Mouse (Mus musculus): ENCODE measurements around the gene Tmem104. TPM values are rescaled to one million over a fixed set of nuclear protein-coding genes. Genes with fewer than 3 reads are reported as not detected.

The Tmem104 gene
- polyA plus RNA-seq, 1 experiment from 2014 or later, result 7.7 TPM

DNA sequence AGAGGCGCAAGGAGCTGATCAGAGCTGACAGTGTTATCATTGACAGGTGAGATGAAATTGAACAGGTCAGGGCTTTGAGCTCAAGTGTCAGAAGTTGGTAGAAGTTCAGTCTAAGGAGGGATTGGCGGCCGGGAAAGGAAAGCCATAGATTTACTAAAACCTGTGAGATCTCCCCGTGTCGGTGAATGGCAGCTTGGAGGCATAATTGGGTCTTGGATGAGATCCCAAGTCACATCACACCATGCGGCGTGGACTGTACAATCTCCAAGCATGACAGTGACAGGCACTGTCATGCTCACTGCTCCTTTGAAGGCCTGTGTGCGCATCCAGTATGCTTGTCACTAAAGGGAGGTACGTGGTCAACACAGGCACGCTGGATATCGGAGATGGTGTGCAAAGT, 75.7 kb downstream of the Tmem104 start:
- no peak for ATAC-seq (ENCODE audit: insufficient number of reproducible peaks, low FRiP score, low TSS enrichment, low read depth)
- Histone ChIP-seq H3K4me2 (ENCODE audit: low read depth, severe bottlenecking) (no peak overlapping the region), H3K36me3 (ENCODE audit: control insufficient read depth, insufficient read depth, low read length) (no peaks in the 10 kb centered on the region), H3K9ac (ENCODE audit: low read length) (no peak overlapping the region), H3K4me3 (ENCODE audit: low read depth, low read length) (no peak overlapping the region), H3K27ac (replicated peaks; ENCODE audit: low read depth, low read length) (no peak overlapping the region), H3K27me3 (ENCODE audit: control insufficient read depth, insufficient read depth, low read length) (peaks cover 80% of the 10 kb centered on the region), H3K4me1 (ENCODE audit: control insufficient read depth, insufficient read depth, low read length) (no peaks in the 10 kb centered on the region; the same call in 1 of the 2 replicates), H3K9me3 (ENCODE audit: control insufficient read depth, low read length) (no peaks in the 10 kb centered on the region; the same call in 1 of the 2 replicates)
- no peak for DNase-seq (ENCODE audit: low spot score)
- 82% methylated on average over 11 of the region's 11 CpGs for WGBS

DNA sequence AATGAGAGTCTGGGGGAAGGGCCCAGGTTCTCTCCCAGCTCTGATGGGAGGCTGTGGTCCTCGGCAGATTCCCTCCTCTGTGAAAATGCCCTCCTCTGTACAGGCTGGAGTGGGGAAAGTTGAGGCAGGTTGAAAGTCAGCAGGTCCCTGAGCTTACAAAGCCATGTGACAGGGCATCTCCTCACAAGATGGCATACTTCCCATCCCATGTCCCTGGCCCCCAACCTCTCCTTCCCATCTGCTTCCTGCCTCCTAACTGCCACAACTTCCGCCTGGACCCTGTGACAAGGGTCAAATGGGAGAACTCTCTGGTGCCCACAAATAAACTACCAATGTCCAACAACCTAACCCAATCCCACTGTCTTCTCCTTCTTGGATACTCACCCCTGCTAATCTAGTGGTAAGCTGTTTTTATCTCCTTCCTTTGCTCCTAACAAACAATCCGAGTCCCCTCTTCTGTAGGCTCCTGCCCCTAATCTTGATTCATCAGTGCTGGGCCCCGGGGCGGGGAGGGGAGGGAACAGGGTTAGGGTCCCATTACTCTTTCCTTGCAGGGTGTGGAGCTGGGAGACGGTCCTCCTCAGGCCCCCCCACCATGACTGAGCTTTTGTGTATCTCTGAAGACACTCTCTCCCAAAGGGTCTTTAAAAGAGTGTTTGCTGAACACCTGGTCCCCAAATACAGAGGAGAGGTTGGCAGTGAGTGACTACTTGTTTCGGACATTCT, 77.0 kb downstream of the Tmem104 start:
- H3K4me3 ChIP-seq (ENCODE audit: low read depth, low read length), result no peak overlapping the region
- ATAC-seq (ENCODE audit: insufficient number of reproducible peaks, low FRiP score, low TSS enrichment, low read depth) (no peak), DNase-seq (ENCODE audit: low spot score) (no peak)
- H3K9ac ChIP-seq (ENCODE audit: low read length), result no peak overlapping the region
- no peaks in the 10 kb centered on the region; the same call in 1 of the 2 replicates for H3K4me1 ChIP-seq (ENCODE audit: control insufficient read depth, insufficient read depth, low read length)
- H3K9me3 ChIP-seq (ENCODE audit: control insufficient read depth, low read length), result no peaks in the 10 kb centered on the region
- no peak overlapping the region for H3K4me2 ChIP-seq (ENCODE audit: low read depth, severe bottlenecking)
- H3K27ac ChIP-seq (replicated peaks; ENCODE audit: low read depth, low read length), result no peak overlapping the region
- peaks cover 75% of the 10 kb centered on the region for H3K27me3 ChIP-seq (ENCODE audit: control insufficient read depth, insufficient read depth, low read length)
- WGBS, result 68% methylated on average over 7 of the region's 7 CpGs
- 0 out of 2 replicates have a peak, but pooled peaks cover 2% of the 10 kb centered on the region for H3K36me3 ChIP-seq (ENCODE audit: control insufficient read depth, insufficient read depth, low read length)

DNA sequence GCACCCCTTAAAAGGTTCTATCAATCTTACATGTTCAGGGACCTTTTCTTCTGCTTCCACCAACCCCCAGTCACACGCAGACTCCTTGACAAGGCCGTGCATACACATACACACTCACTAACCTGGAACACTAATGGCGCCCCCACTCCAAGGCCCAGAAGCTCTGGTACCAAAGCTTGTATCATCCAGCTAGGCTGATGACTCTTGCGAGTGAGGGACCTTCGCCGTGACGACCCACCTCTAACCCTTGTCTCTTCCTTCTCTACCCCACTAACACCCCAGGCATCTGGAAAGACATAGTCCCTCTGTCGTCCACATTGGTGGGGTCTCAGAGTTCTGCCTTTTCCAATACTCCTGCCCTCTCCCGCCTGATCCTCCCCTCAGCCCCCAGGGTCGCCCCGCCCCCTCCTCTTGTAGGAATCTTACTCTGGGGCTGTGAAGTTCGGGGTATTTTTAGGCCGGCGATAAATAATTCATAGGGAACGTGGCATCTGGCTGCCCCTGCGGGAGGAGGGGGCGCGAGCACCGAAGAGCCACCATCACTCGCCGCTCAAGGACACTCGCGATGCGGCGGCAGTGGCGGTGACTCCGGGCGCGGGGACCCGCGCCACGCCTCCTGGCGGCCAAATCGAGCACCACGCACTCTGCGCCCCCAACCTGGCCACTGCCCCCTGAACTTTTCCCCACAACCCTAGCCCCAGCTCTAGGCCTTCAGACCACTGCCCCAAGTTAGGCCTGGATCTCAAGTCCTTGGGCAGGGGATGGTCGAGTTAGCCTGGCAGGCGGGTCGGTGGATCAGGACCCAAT, 77.8 kb downstream of the Tmem104 start:
- peak overlapping the region; percentile 21 for H3K4me3 ChIP-seq (ENCODE audit: low read depth, low read length)
- H3K27ac ChIP-seq (replicated peaks; ENCODE audit: low read depth, low read length), result no peak overlapping the region
- H3K36me3 ChIP-seq (ENCODE audit: control insufficient read depth, insufficient read depth, low read length), result 0 out of 2 replicates have a peak, but pooled peaks cover 2% of the 10 kb centered on the region
- peaks cover under 1% of the 10 kb centered on the region; the same call in 1 of the 2 replicates for H3K4me1 ChIP-seq (ENCODE audit: control insufficient read depth, insufficient read depth, low read length)
- H3K4me2 ChIP-seq (ENCODE audit: low read depth, severe bottlenecking), result peak overlapping the region; percentile 42
- 6% methylated on average over 39 of the region's 39 CpGs for WGBS
- DNase-seq (ENCODE audit: low spot score) (peak; percentile 68), ATAC-seq (ENCODE audit: insufficient number of reproducible peaks, low FRiP score, low TSS enrichment, low read depth) (no peak)
- H3K9ac ChIP-seq (ENCODE audit: low read length), result no peak overlapping the region
- peaks cover 73% of the 10 kb centered on the region for H3K27me3 ChIP-seq (ENCODE audit: control insufficient read depth, insufficient read depth, low read length)
- no peaks in the 10 kb centered on the region for H3K9me3 ChIP-seq (ENCODE audit: control insufficient read depth, low read length)

DNA sequence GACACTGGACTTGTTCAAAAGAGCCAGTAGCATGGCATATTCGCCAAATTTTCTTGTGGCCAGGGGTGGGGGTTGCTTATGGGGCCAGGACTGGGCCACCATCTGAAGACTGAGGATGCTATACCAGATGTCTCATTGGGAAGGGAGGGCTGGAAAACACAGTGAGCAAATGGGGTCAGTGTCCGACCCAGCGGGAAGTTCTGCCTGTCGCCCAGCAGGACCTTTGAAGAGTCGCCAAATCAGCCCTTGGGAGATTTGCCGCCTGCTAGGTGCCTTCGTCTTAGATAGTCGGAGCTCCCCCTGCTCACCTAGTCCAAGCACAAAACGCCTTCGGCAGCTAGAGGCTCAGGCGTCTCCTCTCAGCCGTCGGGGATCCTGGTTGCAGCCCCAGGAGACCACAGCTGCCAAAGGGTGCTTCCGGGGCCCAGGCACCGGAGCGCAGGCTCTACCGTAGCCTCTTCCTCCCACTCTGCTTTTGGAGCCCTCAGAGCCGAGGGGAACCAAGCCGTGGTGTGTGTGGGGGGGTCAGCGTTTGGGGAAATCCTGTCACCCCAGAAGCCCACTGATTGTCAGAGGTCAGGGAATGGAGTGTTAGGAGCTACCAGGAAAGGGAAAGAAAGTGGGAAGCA, 78.6 kb downstream of the Tmem104 start:
- 3% methylated on average over 20 of the region's 20 CpGs for WGBS
- Histone ChIP-seq H3K9ac (ENCODE audit: low read length) (no peak overlapping the region), H3K36me3 (ENCODE audit: control insufficient read depth, insufficient read depth, low read length) (0 out of 2 replicates have a peak, but pooled peaks cover 2% of the 10 kb centered on the region), H3K27ac (replicated peaks; ENCODE audit: low read depth, low read length) (no peak overlapping the region), H3K4me1 (ENCODE audit: control insufficient read depth, insufficient read depth, low read length) (peaks cover 2% of the 10 kb centered on the region; the same call in 1 of the 2 replicates), H3K4me3 (ENCODE audit: low read depth, low read length) (no peak overlapping the region), H3K9me3 (ENCODE audit: control insufficient read depth, low read length) (no peaks in the 10 kb centered on the region), H3K27me3 (ENCODE audit: control insufficient read depth, insufficient read depth, low read length) (peaks cover 66% of the 10 kb centered on the region), H3K4me2 (ENCODE audit: low read depth, severe bottlenecking) (peak overlapping the region; percentile 69)
- no peak for ATAC-seq (ENCODE audit: insufficient number of reproducible peaks, low FRiP score, low TSS enrichment, low read depth)
- no peak for DNase-seq (ENCODE audit: low spot score)

DNA sequence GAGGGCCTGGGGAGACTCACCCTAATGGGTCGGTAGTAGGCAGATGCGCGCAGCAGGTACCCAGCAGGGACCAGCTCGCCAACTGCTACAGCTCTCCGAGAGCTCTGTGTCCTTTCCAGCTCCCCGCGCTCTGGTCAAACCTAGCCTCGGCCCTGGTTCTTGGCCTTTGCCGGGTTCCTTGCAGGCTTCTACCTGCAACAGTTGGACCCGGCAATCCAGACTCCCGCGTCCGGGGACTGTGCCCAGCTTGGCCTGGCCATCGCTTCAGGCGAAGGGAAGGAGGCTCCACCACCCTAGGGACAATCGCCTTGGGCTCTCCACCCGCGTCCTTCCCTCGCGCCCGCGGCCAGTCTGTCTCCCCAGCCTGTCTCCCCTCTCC, 79.1 kb downstream of the Tmem104 start:
- DNase-seq (ENCODE audit: low spot score), result peak; percentile 53
- no peak overlapping the region for H3K27ac ChIP-seq (replicated peaks; ENCODE audit: low read depth, low read length)
- H3K4me2 ChIP-seq (ENCODE audit: low read depth, severe bottlenecking), result peak overlapping the region; percentile 69
- peak overlapping the region; percentile 26 for H3K4me3 ChIP-seq (ENCODE audit: low read depth, low read length)
- no peak overlapping the region for H3K9ac ChIP-seq (ENCODE audit: low read length)
- peaks cover 2% of the 10 kb centered on the region; the same call in 1 of the 2 replicates for H3K4me1 ChIP-seq (ENCODE audit: control insufficient read depth, insufficient read depth, low read length)
- no peaks in the 10 kb centered on the region for H3K9me3 ChIP-seq (ENCODE audit: control insufficient read depth, low read length)
- 1% methylated on average over 22 of the region's 22 CpGs for WGBS
- peaks cover 66% of the 10 kb centered on the region for H3K27me3 ChIP-seq (ENCODE audit: control insufficient read depth, insufficient read depth, low read length)
- no peak for ATAC-seq (ENCODE audit: insufficient number of reproducible peaks, low FRiP score, low TSS enrichment, low read depth)
- 0 out of 2 replicates have a peak, but pooled peaks cover 2% of the 10 kb centered on the region for H3K36me3 ChIP-seq (ENCODE audit: control insufficient read depth, insufficient read depth, low read length)

DNA sequence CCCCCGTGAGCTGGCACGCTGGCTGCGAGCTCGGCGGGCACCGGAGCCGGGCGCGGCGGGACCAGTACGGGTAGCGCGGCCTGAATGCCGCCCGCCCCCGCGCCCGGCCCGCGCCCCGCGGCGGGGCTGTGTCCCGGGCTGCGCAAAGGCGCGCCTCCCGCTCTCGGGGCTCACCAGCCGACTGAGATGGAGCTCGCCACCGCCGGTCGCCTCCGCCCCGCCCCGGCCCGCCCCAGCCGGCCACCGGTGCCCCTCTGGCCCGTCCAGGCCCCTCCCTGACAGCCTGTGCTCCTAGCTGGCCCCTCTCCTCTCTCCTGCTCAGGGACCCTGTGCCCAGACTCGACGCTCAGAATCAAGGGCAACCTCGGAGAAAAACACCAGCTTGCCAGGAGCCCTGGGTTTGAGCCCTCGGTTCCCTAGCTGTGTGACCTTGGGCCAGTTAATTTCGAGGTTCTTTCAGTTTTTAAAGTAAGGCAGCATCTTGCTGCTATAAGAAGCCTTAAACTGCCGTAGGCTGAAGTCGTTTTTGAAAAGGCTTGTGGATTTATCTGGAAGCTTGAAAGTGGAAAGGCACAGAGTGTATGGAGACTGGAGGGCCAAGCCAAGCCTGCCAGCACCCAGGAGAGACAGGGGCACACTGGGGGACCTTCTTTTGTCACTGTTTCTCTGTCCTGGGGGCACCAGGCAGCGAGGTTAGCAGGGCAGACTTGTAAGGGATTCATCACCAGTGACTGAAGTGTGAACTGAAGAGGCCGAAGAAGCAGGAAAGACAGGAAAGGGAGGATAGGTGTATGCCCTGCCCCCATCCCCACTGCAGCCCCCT, 80.0 kb downstream of the Tmem104 start, which contains the start of gene Grin2c:
Gene Grin2c (minus strand): TSS at position 183 of the 823 bp plus-strand sequence.
- WGBS, result 7% methylated on average over 29 of the region's 50 CpGs
- H3K9me3 ChIP-seq (ENCODE audit: control insufficient read depth, low read length), result no peaks in the 10 kb centered on the region
- peak within 1 kb of the TSS; percentile 69 for H3K4me2 ChIP-seq (ENCODE audit: low read depth, severe bottlenecking)
- ATAC-seq (ENCODE audit: insufficient number of reproducible peaks, low FRiP score, low TSS enrichment, low read depth), result no peak
- H3K27ac ChIP-seq (replicated peaks; ENCODE audit: low read depth, low read length), result no peak within 1 kb of the TSS
- H3K4me1 ChIP-seq (ENCODE audit: control insufficient read depth, insufficient read depth, low read length), result peaks cover 2% of the 10 kb centered on the region; the same call in 1 of the 2 replicates
- H3K4me3 ChIP-seq (ENCODE audit: low read depth, low read length), result peak within 1 kb of the TSS; percentile 26
- 0 out of 2 replicates have a peak within 1 kb of the TSS, but pooled peaks have one; percentile 30 for H3K9ac ChIP-seq (ENCODE audit: low read length)
- DNase-seq (ENCODE audit: low spot score), result no peak
- 0 out of 2 replicates have a peak, but pooled peaks cover 2% of the 10 kb centered on the region for H3K36me3 ChIP-seq (ENCODE audit: control insufficient read depth, insufficient read depth, low read length)
- peaks cover 58% of the 10 kb centered on the region for H3K27me3 ChIP-seq (ENCODE audit: control insufficient read depth, insufficient read depth, low read length)

DNA sequence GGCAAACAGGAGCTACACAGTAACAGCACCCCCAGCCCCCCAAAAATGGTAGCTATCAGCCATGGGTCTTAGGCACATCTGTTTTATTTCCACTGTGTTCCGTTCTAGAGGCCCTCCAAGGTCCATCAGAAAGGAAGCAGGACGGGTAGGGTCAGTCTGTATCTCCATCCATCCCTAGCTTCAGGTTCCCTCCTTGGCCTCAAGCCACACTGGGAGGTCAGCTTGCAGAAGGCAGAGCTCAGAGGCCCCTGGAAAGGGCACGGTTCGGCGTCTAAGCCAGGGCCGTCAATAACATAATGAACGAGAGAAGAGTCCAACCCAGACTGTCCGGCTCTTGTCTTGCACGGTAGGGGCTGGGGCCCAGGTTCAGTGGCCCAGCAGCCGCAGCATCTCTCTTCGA, 80.7 kb downstream of the Tmem104 start:
- no peak overlapping the region for H3K4me3 ChIP-seq (ENCODE audit: low read depth, low read length)
- H3K4me1 ChIP-seq (ENCODE audit: control insufficient read depth, insufficient read depth, low read length), result peaks cover 2% of the 10 kb centered on the region; the same call in 1 of the 2 replicates
- H3K36me3 ChIP-seq (ENCODE audit: control insufficient read depth, insufficient read depth, low read length), result 0 out of 2 replicates have a peak, but pooled peaks cover 2% of the 10 kb centered on the region
- H3K27me3 ChIP-seq (ENCODE audit: control insufficient read depth, insufficient read depth, low read length), result peaks cover 52% of the 10 kb centered on the region
- ATAC-seq (ENCODE audit: insufficient number of reproducible peaks, low FRiP score, low TSS enrichment, low read depth) (no peak), DNase-seq (ENCODE audit: low spot score) (no peak)
- 67% methylated on average over 11 of the region's 11 CpGs for WGBS
- no peak overlapping the region for H3K9ac ChIP-seq (ENCODE audit: low read length)
- H3K27ac ChIP-seq (replicated peaks; ENCODE audit: low read depth, low read length), result no peak overlapping the region
- H3K9me3 ChIP-seq (ENCODE audit: control insufficient read depth, low read length), result no peaks in the 10 kb centered on the region
- H3K4me2 ChIP-seq (ENCODE audit: low read depth, severe bottlenecking), result no peak overlapping the region

Data from limb, embryonic 11.5 days (tissue).